Mouse (Mus musculus): ENCODE measurements around the gene Uox. TPM values are rescaled to one million over a fixed set of nuclear protein-coding genes. Genes with fewer than 3 reads are reported as not detected.

Gene Uox
- polyA plus RNA-seq, 1 experiment from 2014 or later = not detected

DNA sequence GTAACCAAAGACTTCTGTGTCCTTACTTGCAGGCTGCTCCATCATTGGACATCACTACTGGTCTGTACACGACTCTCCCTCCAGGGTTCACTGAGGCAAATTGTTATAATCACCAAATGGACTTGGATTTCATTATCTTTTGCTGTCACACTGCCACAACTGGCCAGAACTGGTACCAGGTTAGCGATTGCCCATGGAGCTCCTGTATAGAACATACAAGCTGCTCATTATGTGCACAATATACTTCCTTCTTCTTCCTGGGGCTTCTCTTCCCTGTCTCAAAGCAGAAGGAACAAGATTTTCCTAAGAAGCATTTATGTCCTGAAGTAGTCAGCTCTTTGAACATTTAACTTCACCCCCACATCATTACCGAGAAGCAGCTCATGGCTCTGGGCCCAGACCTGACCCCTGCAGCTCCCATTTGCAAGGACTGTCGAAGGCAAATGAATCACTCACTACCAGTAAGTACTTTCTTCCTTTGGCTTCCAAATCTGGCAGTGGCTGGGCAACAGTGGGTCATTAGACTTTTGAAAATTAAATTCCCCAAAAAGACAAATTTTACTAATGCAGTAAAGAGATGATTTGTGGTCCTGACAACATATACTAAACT lies 71.7 kb downstream of the Uox start:
- Histone ChIP-seq H3K27me3 (no peaks in the 10 kb centered on the region), H3K9ac (no peak overlapping the region), H3K27ac (replicated peaks) (0 out of 2 replicates have a peak overlapping the region, but pooled peaks have one; percentile 18), H3K9me3 (no peaks in the 10 kb centered on the region), H3K4me3 (no peak overlapping the region), H3K4me2 (no peak overlapping the region), H3K4me1 (replicated peaks) (no peaks in the 10 kb centered on the region), H3K36me3 (no peaks in the 10 kb centered on the region)
- ATAC-seq (ENCODE audit: low read depth) = no peak
- 53% methylated on average over 4 of the region's 4 CpGs for WGBS

- Histone ChIP-seq H3K4me2 (no peak overlapping the region), H3K9me3 (no peaks in the 10 kb centered on the region), H3K4me3 (no peak overlapping the region), H3K27ac (replicated peaks) (no peak overlapping the region), H3K4me1 (replicated peaks) (no peaks in the 10 kb centered on the region), H3K36me3 (no peaks in the 10 kb centered on the region), H3K27me3 (no peaks in the 10 kb centered on the region), H3K9ac (no peak overlapping the region)
- ATAC-seq (ENCODE audit: low read depth) = no peak
- 77% methylated on average over 10 of the region's 10 CpGs for WGBS
Measured at GRCm38 (mm10) chr3:146649311-146649894, 79.2 kb downstream of the Uox start.

DNA sequence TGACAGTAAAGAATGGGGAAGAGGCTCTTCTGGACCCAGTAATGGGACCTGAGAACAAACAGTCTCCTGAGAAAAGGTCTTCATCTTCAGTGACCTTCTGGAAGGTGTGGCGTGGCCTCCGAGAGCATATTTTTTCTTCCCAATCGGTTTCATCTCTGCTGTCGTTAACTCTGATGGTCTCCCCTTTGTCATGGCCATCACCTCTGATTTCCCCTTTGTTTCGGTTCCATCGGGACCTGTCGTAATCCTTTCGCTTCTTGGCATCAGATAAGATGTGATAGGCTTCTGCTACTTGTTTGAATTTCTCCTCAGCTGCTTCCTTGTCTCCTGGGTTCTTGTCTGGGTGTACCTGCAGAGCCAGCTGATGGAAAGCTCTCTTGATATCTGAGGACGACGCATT lies 80.5 kb downstream of the Uox start:
- H3K4me2 ChIP-seq = no peak overlapping the region
- H3K27ac ChIP-seq (replicated peaks) = no peak overlapping the region
- no peaks in the 10 kb centered on the region for H3K9me3 ChIP-seq
- H3K4me3 ChIP-seq = no peak overlapping the region
- ATAC-seq (ENCODE audit: low read depth) = no peak
- no peaks in the 10 kb centered on the region for H3K36me3 ChIP-seq
- no peak overlapping the region for H3K9ac ChIP-seq
- H3K27me3 ChIP-seq = no peaks in the 10 kb centered on the region
- no peaks in the 10 kb centered on the region for H3K4me1 ChIP-seq (replicated peaks)
- 91% methylated on average over 10 of the region's 10 CpGs for WGBS

DNA sequence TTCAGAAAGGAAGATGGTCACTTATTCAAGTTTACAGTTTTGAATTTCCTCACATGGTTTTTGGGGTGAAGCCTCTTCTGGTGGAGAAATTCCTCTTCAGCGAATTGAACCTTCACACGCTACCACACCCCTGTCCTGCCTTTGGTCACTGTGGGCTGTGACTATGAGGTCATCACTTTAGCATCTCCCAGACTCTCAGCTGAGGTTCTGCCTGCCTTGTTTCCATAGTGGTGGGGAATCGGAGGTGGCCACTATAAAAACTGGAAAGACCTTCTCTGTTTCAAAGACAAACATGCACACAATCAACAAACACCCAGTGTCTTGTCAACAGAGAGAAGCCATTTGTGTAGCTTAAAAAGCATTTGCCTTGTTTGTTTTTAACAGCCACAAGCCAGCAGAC lies 81.0 kb downstream of the Uox start, which contains the start of gene 4930503B20Rik:
Gene 4930503B20Rik (minus strand): TSS at position 101 of the 400 bp plus-strand sequence.
- Histone ChIP-seq H3K4me2 (no peak within 1 kb of the TSS), H3K27me3 (no peaks in the 10 kb centered on the region), H3K36me3 (no peaks in the 10 kb centered on the region), H3K27ac (replicated peaks) (no peak within 1 kb of the TSS), H3K4me1 (replicated peaks) (no peaks in the 10 kb centered on the region), H3K9ac (no peak within 1 kb of the TSS), H3K9me3 (no peaks in the 10 kb centered on the region), H3K4me3 (no peak within 1 kb of the TSS)
- WGBS = 90% methylated on average over 3 of the region's 3 CpGs
- no peak for ATAC-seq (ENCODE audit: low read depth)

DNA sequence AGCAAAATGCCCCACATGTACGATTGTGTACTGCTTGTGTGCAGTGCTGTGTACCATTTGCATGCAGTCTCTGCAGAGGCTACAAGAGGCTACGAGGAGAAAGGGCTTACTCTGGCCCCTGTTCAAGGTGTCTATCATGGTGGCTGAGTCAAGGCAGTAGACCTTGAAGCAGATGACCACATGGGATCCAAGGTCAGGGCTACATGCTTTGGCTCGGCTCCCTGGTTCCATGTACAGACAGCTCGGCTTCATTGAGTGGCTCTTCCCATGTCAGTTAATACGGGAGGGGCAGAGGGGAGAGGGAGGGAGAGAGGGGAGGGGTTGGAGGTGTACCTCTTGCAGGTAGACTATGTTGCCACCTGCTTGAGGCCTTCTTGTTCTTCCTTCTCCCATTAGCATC lies 82.2 kb downstream of the Uox start:
- no peak overlapping the region for H3K9ac ChIP-seq
- no peak overlapping the region for H3K4me2 ChIP-seq
- no peaks in the 10 kb centered on the region for H3K36me3 ChIP-seq
- ATAC-seq (ENCODE audit: low read depth) = no peak
- H3K9me3 ChIP-seq = no peaks in the 10 kb centered on the region
- no peaks in the 10 kb centered on the region for H3K4me1 ChIP-seq (replicated peaks)
- H3K27me3 ChIP-seq = no peaks in the 10 kb centered on the region
- H3K4me3 ChIP-seq = no peak overlapping the region
- 92% methylated on average over 5 of the region's 5 CpGs for WGBS
- no peak overlapping the region for H3K27ac ChIP-seq (replicated peaks)

- no peak overlapping the region for H3K4me2 ChIP-seq
- no peaks in the 10 kb centered on the region for H3K9me3 ChIP-seq
- no peaks in the 10 kb centered on the region for H3K27me3 ChIP-seq
- H3K27ac ChIP-seq (replicated peaks) = no peak overlapping the region
- no peak overlapping the region for H3K9ac ChIP-seq
- no peaks in the 10 kb centered on the region for H3K36me3 ChIP-seq
- no peak overlapping the region for H3K4me3 ChIP-seq
- H3K4me1 ChIP-seq (replicated peaks) = no peaks in the 10 kb centered on the region
- no peak for ATAC-seq (ENCODE audit: low read depth)
- WGBS = 78% methylated on average over 6 of the region's 6 CpGs
Measured at GRCm38 (mm10) chr3:146653692-146654091, 83.5 kb downstream of the Uox start.

GRCm38 (mm10) chr3:146655111-146655577 lies 84.9 kb downstream of the Uox start:
- WGBS = 81% methylated on average over 2 of the region's 2 CpGs
- no peaks in the 10 kb centered on the region for H3K27me3 ChIP-seq
- no peak overlapping the region for H3K27ac ChIP-seq (replicated peaks)
- no peaks in the 10 kb centered on the region for H3K9me3 ChIP-seq
- no peaks in the 10 kb centered on the region for H3K4me1 ChIP-seq (replicated peaks)
- no peak overlapping the region for H3K9ac ChIP-seq
- H3K36me3 ChIP-seq = no peaks in the 10 kb centered on the region
- no peak overlapping the region for H3K4me2 ChIP-seq
- no peak overlapping the region for H3K4me3 ChIP-seq
- no peak for ATAC-seq (ENCODE audit: low read depth)

DNA sequence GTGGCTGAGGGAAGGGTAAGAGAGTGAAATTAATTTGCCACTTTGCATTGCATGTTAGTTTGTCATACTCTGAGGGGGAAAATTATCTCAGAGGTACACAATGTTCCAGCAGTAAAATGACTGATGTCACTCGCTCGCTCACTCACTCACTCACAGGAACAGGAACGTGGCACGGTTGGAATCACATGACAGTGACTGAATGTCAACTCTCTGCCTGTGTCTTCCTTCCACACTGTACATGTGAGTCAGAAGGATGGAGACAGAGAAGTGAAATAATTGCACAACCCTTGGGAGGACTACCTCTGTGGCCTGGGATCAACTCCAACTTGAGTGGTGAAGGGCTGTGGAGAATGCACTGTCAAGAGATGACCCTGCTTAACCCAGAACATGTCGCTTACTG lies 87.2 kb downstream of the Uox start:
- no peak overlapping the region for H3K9ac ChIP-seq
- 89% methylated on average over 5 of the region's 5 CpGs for WGBS
- H3K4me3 ChIP-seq = no peak overlapping the region
- no peaks in the 10 kb centered on the region for H3K9me3 ChIP-seq
- no peaks in the 10 kb centered on the region for H3K27me3 ChIP-seq
- no peak overlapping the region for H3K4me2 ChIP-seq
- H3K36me3 ChIP-seq = no peaks in the 10 kb centered on the region
- no peaks in the 10 kb centered on the region for H3K4me1 ChIP-seq (replicated peaks)
- ATAC-seq (ENCODE audit: low read depth) = no peak
- no peak overlapping the region for H3K27ac ChIP-seq (replicated peaks)

DNA sequence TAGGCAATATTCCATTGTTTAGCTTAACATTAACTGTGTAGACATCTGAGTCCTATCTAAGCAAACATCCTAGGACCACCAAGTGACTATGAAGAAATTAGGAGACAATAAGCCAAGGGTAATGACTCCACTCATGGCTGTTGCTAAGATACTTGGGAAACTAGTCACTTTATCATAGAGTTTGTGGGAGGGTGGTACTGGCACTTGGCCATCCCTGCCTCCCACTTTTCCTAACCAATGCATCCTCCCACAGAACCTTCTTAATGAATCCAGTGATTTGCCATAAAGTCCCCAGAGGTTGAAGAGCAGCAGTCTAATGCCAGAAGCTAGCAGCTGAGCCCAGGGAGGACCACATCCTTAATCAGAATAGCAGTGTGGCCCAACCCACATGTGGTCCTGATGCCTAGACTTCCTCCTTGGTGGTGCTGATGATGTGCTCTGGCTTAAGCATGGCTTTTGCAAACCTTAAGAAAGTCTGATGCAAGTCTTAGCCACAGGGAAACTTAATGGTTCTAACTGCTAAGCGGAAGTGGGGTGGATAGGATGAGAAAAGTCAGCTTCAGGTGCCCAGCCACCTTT lies 87.9 kb downstream of the Uox start:
- no peak overlapping the region for H3K9ac ChIP-seq
- no peaks in the 10 kb centered on the region for H3K4me1 ChIP-seq (replicated peaks)
- ATAC-seq (ENCODE audit: low read depth) = no peak
- H3K36me3 ChIP-seq = no peaks in the 10 kb centered on the region
- no peak overlapping the region for H3K4me2 ChIP-seq
- H3K4me3 ChIP-seq = no peak overlapping the region
- H3K27ac ChIP-seq (replicated peaks) = no peak overlapping the region
- no peaks in the 10 kb centered on the region for H3K9me3 ChIP-seq
- no peaks in the 10 kb centered on the region for H3K27me3 ChIP-seq
- 83% methylated on average over 1 of the region's 1 CpGs for WGBS

DNA sequence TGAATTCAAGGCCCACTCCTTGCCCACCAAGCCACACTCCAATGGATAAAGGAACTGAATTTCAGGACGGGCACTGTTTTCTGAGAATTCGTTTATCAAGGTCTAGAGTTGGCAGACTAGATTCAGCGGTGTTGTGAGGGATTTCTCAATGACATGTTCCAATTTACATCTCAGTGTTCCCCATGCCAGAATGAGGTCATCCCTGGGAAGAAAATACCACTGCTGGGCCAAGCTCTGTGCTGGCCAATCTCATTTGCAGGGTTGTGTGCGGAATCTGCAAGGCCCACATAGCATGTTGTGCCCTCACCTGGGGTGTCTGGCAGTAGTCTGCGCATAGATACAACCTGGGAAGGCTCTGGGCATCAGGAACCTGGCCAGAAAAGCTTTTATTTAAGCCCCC lies 89.1 kb downstream of the Uox start:
- 95% methylated on average over 5 of the region's 5 CpGs for WGBS
- H3K27me3 ChIP-seq = no peaks in the 10 kb centered on the region
- H3K36me3 ChIP-seq = no peaks in the 10 kb centered on the region
- H3K9ac ChIP-seq = no peak overlapping the region
- H3K4me1 ChIP-seq (replicated peaks) = no peaks in the 10 kb centered on the region
- no peak overlapping the region for H3K27ac ChIP-seq (replicated peaks)
- ATAC-seq (ENCODE audit: low read depth) = no peak
- no peak overlapping the region for H3K4me3 ChIP-seq
- H3K9me3 ChIP-seq = no peaks in the 10 kb centered on the region
- H3K4me2 ChIP-seq = no peak overlapping the region

DNA sequence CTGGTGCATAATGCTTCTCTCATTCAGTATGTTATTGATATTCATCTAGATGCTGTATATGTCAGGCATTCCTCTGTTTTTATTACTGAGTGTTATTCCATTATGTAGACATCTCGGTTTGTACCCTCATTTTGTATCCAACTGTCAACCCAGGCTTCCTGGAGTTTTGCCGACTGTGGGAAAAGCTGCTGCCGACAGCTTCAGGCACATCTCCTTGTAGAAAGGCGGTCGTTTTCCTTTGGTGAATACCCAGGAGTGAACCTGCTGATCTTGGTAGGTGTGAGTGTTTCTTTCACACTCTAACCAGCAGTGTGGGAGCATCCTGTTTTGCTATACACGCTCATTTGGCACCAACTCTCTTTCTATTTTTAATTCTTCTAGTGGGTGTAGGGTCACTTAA lies 90.8 kb downstream of the Uox start:
- H3K9me3 ChIP-seq = no peaks in the 10 kb centered on the region
- no peak overlapping the region for H3K9ac ChIP-seq
- no peaks in the 10 kb centered on the region for H3K27me3 ChIP-seq
- no peaks in the 10 kb centered on the region for H3K36me3 ChIP-seq
- 80% methylated on average over 6 of the region's 6 CpGs for WGBS
- H3K4me1 ChIP-seq (replicated peaks) = no peaks in the 10 kb centered on the region
- no peak overlapping the region for H3K4me2 ChIP-seq
- no peak for ATAC-seq (ENCODE audit: low read depth)
- no peak overlapping the region for H3K27ac ChIP-seq (replicated peaks)
- H3K4me3 ChIP-seq = no peak overlapping the region

DNA sequence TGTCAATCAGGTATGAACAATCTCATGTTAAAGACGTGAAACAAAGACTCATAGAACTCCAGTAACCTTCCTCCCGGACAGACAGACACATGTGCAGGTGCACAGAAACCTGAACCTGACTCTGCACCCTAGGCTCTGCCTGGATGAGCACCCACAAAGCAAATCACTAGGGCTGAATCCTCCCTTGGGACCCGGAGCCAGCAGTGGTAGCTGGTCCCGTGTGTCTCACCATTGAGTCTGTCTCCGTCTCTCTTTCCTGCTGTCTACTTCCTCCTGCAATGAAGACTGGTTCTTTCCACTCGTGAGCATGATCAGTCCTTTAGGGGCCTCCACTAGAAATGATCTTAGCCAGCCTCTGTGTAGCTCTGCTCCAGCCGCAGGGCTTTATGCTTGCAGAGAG lies 91.7 kb downstream of the Uox start:
- Histone ChIP-seq H3K9ac (no peak overlapping the region), H3K36me3 (no peaks in the 10 kb centered on the region), H3K4me1 (replicated peaks) (no peaks in the 10 kb centered on the region), H3K27ac (replicated peaks) (no peak overlapping the region), H3K27me3 (no peaks in the 10 kb centered on the region), H3K4me2 (no peak overlapping the region), H3K9me3 (no peaks in the 10 kb centered on the region), H3K4me3 (no peak overlapping the region)
- 78% methylated on average over 7 of the region's 7 CpGs for WGBS
- ATAC-seq (ENCODE audit: low read depth) = no peak

DNA sequence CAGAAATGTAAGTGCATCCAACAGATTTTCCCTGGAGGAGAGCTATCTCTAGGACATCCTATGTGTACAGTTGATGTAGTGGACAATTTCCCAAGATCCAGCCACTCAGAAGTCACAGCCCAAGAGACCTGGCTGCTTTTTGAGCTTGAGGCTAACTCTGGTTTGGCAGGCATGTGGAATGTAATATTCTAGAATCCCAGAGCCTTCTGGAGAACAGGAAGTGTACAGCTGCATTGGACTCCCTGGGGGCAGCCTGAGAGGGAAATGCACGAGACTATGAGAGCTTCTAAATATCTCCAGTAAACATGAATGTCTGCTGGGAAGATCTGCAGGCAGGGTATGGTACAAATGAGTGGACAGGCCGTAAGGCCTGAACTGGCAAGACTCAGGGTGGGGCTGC lies 100.9 kb downstream of the Uox start:
- no peak for ATAC-seq (ENCODE audit: low read depth)
- Histone ChIP-seq H3K27me3 (no peaks in the 10 kb centered on the region), H3K4me1 (replicated peaks) (no peaks in the 10 kb centered on the region), H3K36me3 (no peaks in the 10 kb centered on the region), H3K9me3 (no peaks in the 10 kb centered on the region), H3K4me2 (no peak overlapping the region), H3K9ac (no peak overlapping the region), H3K4me3 (no peak overlapping the region), H3K27ac (replicated peaks) (no peak overlapping the region)
- 74% methylated on average over 2 of the region's 2 CpGs for WGBS

Data from neural tube, embryonic 13.5 days (tissue).